Mouse (Mus musculus): ENCODE measurements around the gene Ikzf1. TPM values are rescaled to one million over a fixed set of nuclear protein-coding genes. Genes with fewer than 3 reads are reported as not detected.

Ikzf1 gene
- polyA plus RNA-seq, 1 experiment = 0.48 TPM

DNA sequence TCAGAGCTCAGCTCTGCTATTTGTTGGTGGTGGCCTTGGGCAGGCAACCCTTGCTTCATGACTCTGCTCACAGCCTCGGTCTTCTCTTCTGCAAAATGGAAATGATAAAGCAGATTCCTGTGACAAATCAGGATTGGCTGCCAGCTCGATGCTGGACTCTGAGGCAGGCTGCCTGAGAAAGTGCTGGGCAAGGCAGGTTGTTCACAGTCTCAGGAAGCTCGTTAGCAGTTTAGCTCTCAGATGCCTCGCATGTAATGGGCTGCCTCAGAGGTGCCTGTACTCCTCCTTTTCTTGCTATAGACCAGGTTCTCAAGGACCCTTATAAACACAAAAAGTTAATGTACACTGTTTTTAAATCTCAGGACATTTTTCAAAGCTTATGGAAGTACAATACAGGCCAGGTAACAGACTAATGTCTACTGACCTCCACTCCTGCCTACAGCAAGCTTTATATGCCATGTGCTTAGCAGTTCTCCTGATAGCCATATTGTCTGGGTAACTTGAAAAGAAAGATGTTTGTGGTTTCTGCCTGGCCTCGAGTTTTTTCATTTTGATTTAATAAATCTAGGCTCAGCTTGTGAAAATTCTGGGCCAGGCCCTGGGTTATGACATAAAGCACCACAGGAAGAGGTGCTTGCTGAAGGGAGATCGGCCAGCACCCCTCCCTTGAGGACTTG is 10.5 kb downstream of the Ikzf1 start:
- Histone ChIP-seq H3K27ac (ENCODE audit: control insufficient read depth, insufficient read depth, low read depth, low read length) (no peak overlapping the region), H3K27me3 (ENCODE audit: control insufficient read depth, insufficient read depth, low read length) (no peaks in the 10 kb centered on the region), H3K36me3 (ENCODE audit: control insufficient read depth, insufficient read depth, low read length) (no peaks in the 10 kb centered on the region), H3K4me1 (ENCODE audit: control insufficient read depth, insufficient read depth, low read length) (no peaks in the 10 kb centered on the region), H3K4me3 (ENCODE audit: control insufficient read depth, low read depth, low read length) (no peak overlapping the region)
- TF ChIP-seq POLR2A (IDR thresholded peaks at IDR 0.05; ENCODE audit: control insufficient read depth, low read depth, low read length) (no peak), CTCF (IDR thresholded peaks at IDR 0.05; ENCODE audit: control insufficient read depth, insufficient read depth, insufficient replicate concordance, low read depth, low read length) (no peak)

DNA sequence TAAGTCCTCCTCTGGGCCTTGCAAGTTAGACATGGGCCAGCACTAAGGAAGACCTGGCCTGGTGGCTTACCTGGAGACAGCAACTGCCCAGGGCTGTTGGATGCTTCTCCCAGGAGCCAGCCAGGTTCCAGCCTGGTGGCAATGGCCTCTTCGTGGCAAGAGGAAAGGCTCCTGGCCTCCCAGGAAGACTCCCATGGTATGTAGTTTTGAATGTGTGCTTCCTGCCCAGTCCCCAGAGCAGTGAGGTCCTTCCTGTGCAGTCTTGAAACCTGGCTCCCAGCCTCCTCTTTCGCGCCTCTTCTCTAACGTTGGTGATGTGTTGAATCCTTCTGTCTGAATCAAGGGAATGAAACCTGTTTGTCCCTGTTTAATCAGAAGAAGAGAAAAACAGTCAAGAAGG is 11.1 kb downstream of the Ikzf1 start:
- no peak overlapping the region for H3K4me3 ChIP-seq (ENCODE audit: control insufficient read depth, low read depth, low read length)
- H3K4me1 ChIP-seq (ENCODE audit: control insufficient read depth, insufficient read depth, low read length) = no peaks in the 10 kb centered on the region
- no peaks in the 10 kb centered on the region for H3K36me3 ChIP-seq (ENCODE audit: control insufficient read depth, insufficient read depth, low read length)
- no peak overlapping the region for H3K27ac ChIP-seq (ENCODE audit: control insufficient read depth, insufficient read depth, low read depth, low read length)
- H3K27me3 ChIP-seq (ENCODE audit: control insufficient read depth, insufficient read depth, low read length) = no peaks in the 10 kb centered on the region
- TF ChIP-seq POLR2A (IDR thresholded peaks at IDR 0.05; ENCODE audit: control insufficient read depth, low read depth, low read length) = no peak

DNA sequence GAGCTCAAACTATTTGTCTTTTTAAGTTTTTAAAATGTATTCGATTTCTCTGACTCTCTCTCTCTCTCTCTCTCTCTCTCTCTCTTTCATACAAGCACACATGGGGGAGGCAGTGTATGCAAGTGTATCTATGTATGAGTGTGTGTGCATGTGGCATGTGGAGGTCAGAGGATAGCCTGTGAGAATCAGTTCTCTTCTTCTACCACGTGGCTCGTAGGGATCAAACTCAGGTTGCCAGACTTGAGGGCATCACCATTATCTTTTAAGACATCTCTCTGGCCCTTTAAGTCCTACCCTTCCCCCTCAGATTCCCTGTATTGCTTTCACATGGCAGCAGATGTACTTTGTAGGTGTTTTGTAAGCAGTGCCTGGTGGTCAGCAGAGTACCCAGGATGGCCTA is 12.0 kb downstream of the Ikzf1 start:
- H3K27me3 ChIP-seq (ENCODE audit: control insufficient read depth, insufficient read depth, low read length) = no peaks in the 10 kb centered on the region
- no peak overlapping the region for H3K4me3 ChIP-seq (ENCODE audit: control insufficient read depth, low read depth, low read length)
- H3K4me1 ChIP-seq (ENCODE audit: control insufficient read depth, insufficient read depth, low read length) = no peaks in the 10 kb centered on the region
- H3K36me3 ChIP-seq (ENCODE audit: control insufficient read depth, insufficient read depth, low read length) = no peaks in the 10 kb centered on the region
- TF ChIP-seq POLR2A (IDR thresholded peaks at IDR 0.05; ENCODE audit: control insufficient read depth, low read depth, low read length) = no peak
- no peak for TF ChIP-seq CTCF (IDR thresholded peaks at IDR 0.05; ENCODE audit: control insufficient read depth, insufficient read depth, insufficient replicate concordance, low read depth, low read length)
- no peak overlapping the region for H3K27ac ChIP-seq (ENCODE audit: control insufficient read depth, insufficient read depth, low read depth, low read length)

DNA sequence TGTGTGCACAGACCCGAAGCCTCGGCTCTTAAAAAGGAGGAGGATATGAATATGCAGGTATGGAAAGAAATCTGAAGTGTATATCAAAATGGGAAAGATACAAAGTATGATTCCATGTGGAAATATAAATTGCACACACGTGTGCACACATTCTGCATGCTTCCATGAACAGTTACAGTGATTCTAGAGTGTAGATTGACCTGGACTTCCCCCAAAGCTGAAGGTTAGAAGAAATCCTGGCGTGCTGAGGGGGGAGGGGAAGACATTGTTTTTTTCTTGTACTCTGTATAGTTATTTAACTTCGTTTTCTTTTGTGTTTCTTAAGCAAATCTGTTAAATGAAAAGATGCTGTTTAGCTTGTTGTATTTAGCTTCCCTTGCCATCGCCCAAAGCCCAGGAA is 16.6 kb downstream of the Ikzf1 start:
- H3K27ac ChIP-seq (ENCODE audit: control insufficient read depth, insufficient read depth, low read depth, low read length) = no peak overlapping the region
- H3K4me1 ChIP-seq (ENCODE audit: control insufficient read depth, insufficient read depth, low read length) = no peaks in the 10 kb centered on the region
- H3K4me3 ChIP-seq (ENCODE audit: control insufficient read depth, low read depth, low read length) = no peak overlapping the region
- no peaks in the 10 kb centered on the region for H3K36me3 ChIP-seq (ENCODE audit: control insufficient read depth, insufficient read depth, low read length)
- no peak for TF ChIP-seq CTCF (IDR thresholded peaks at IDR 0.05; ENCODE audit: control insufficient read depth, insufficient read depth, insufficient replicate concordance, low read depth, low read length)
- no peak for TF ChIP-seq POLR2A (IDR thresholded peaks at IDR 0.05; ENCODE audit: control insufficient read depth, low read depth, low read length)
- no peaks in the 10 kb centered on the region for H3K27me3 ChIP-seq (ENCODE audit: control insufficient read depth, insufficient read depth, low read length)

DNA sequence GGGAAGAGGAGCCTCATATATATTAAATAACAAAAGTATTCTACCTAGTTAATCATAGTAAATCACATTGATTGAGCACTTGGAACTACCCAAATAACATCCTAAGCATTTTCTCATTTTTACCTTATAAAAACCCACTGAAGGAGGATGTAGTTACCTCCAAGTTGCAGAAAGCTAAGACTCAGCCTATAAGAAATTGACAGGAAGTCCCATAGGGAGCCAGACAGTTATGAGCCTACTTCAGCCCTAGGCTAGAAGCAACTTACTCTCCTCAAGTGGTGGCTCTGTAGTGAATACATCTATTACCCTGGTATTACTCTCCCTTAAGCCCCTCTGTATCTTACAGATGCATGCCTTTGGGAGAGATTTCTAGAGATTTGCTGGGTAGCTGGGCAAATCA is 19.0 kb downstream of the Ikzf1 start:
- Histone ChIP-seq H3K4me3 (ENCODE audit: control insufficient read depth, low read depth, low read length) (no peak overlapping the region), H3K27ac (ENCODE audit: control insufficient read depth, insufficient read depth, low read depth, low read length) (no peak overlapping the region), H3K4me1 (ENCODE audit: control insufficient read depth, insufficient read depth, low read length) (no peaks in the 10 kb centered on the region), H3K36me3 (ENCODE audit: control insufficient read depth, insufficient read depth, low read length) (no peaks in the 10 kb centered on the region), H3K27me3 (ENCODE audit: control insufficient read depth, insufficient read depth, low read length) (no peaks in the 10 kb centered on the region)
- TF ChIP-seq POLR2A (IDR thresholded peaks at IDR 0.05; ENCODE audit: control insufficient read depth, low read depth, low read length) (no peak), CTCF (IDR thresholded peaks at IDR 0.05; ENCODE audit: control insufficient read depth, insufficient read depth, insufficient replicate concordance, low read depth, low read length) (no peak)

DNA sequence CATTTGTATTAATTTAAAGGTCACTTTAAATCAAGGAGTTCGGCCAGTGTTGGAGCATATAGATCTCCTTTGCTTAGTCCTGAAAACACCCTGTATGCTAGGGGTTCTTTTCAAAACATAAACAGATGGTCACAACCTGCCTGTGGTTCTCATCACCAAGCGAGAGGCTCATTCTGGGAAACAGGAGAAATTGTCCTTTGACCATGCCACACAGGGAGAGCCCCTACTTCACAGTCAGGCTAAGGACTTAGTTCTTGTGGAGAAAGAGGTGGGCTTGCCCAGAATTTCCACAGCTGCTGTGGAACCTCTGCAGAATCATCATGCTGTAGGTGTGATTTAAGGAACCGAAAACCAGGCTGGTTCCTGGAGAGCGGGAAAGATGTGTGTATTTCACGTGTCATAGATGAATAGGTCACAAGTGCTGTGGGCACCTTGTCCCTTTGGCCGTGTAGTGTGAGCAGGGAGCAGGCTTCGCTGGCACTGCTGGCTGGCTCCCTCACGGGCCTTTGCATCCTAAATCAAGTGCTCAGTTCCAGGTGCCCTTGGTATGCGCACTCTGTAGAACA is 23.4 kb downstream of the Ikzf1 start:
- no peak overlapping the region for H3K4me3 ChIP-seq (ENCODE audit: control insufficient read depth, low read depth, low read length)
- H3K36me3 ChIP-seq (ENCODE audit: control insufficient read depth, insufficient read depth, low read length) = no peaks in the 10 kb centered on the region
- H3K4me1 ChIP-seq (ENCODE audit: control insufficient read depth, insufficient read depth, low read length) = no peaks in the 10 kb centered on the region
- TF ChIP-seq POLR2A (IDR thresholded peaks at IDR 0.05; ENCODE audit: control insufficient read depth, low read depth, low read length) (no peak), CTCF (IDR thresholded peaks at IDR 0.05; ENCODE audit: control insufficient read depth, insufficient read depth, insufficient replicate concordance, low read depth, low read length) (no peak)
- H3K27ac ChIP-seq (ENCODE audit: control insufficient read depth, insufficient read depth, low read depth, low read length) = no peak overlapping the region
- no peaks in the 10 kb centered on the region for H3K27me3 ChIP-seq (ENCODE audit: control insufficient read depth, insufficient read depth, low read length)

DNA sequence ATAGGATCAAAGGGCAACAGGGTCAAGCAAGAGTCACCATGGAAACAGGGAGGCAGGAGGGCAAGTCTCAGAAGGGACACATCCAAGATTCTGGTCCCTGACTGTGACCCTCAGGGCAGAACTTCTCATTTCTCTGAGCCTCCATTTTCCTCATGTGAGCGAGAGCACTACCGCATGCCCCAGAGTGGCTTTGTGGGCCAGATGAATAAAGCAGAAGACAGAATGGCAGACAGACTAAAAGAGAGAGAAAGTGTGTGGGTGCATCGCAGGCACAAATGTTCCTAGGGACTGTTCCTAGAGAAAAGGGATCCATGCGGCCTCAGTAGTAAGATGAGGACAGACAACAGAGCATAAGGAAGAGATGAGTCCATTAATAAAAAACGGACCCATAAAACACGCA is 24.5 kb downstream of the Ikzf1 start:
- Histone ChIP-seq H3K4me1 (ENCODE audit: control insufficient read depth, insufficient read depth, low read length) (no peaks in the 10 kb centered on the region), H3K4me3 (ENCODE audit: control insufficient read depth, low read depth, low read length) (no peak overlapping the region), H3K27me3 (ENCODE audit: control insufficient read depth, insufficient read depth, low read length) (no peaks in the 10 kb centered on the region), H3K36me3 (ENCODE audit: control insufficient read depth, insufficient read depth, low read length) (no peaks in the 10 kb centered on the region), H3K27ac (ENCODE audit: control insufficient read depth, insufficient read depth, low read depth, low read length) (no peak overlapping the region)
- TF ChIP-seq POLR2A (IDR thresholded peaks at IDR 0.05; ENCODE audit: control insufficient read depth, low read depth, low read length) (no peak), CTCF (IDR thresholded peaks at IDR 0.05; ENCODE audit: control insufficient read depth, insufficient read depth, insufficient replicate concordance, low read depth, low read length) (no peak)

All from testis, adult 2 months (tissue).